Mouse (Mus musculus) large intestine, adult 2 months (tissue): Measurements from ENCODE around the gene Cyp27a1. TPM values are rescaled to one million over a fixed set of nuclear protein-coding genes. Genes with fewer than 3 reads are reported as not detected.
A peak's percentile ranks its signal among the peaks of the same experiment; 100 is the strongest.

Experiments used
- DNase-seq: peaks from one replicate; pipeline ENCODE4 v3.0.0-alpha.2; 2012; ENCODE audit warnings: low read depth, low spot score
- WGBS: fragments of 180-500 bp; shearing (Covaris S2); methylation state at CpG from one replicate; pipeline ENCODE4 v1.1.7; 2018; 5-methylcytosine and 5-hydroxymethylcytosine counted together
- polyA plus RNA-seq: library from polyadenylated mRNA; depleted of rRNA; stranded (reverse); fragments of >200 nt; gene quantifications from 2 replicates; pipeline ENCODE4 v1.2.3, GENCODE M21; 2012; rRNA removed

Gene Cyp27a1
- 17.2 and 32.6 TPM in 2 replicates for polyA plus RNA-seq

DNA sequence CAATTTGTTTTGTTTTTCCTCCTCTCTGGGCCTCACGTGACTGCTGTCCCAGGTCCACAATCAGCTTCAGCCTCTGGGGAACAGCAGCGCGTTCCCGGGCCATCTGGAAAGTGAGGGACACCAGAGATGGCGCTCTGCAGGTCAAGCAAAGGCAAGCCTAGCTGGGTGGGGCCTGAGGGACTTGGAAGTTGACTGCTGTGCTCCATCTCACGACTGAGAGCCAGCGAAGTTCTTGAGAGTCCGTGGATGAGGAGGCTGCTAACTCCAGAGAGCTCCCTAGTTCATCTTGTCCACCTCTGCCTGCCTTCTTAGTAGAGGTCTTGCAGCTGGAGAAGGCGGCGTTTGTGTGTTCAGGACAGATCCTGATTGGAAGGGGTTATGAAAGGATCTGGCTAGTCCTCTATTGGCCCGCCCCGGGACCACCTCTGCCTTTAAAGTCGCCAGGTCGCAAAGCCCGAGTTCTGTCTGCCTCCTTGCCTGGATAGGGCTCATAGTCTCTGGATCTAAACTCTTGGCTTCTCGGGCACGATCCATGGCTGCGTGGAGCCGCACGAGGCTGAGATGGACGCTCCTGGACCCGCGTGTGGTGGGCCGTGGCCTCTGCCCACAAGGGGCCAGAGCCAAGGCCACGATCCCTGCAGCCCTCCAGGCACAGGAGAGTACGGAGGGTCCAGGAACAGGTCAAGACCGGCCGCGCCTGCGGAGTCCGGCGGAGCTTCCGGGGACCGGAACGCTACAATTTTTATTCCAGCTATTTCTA is at the start of gene Cyp27a1:
Gene Cyp27a1 (plus strand): TSS at position 476 of the 760 bp plus-strand sequence.
- DNase-seq = peak; percentile 52
- WGBS = 4% methylated on average over 35 of the region's 35 CpGs

DNA sequence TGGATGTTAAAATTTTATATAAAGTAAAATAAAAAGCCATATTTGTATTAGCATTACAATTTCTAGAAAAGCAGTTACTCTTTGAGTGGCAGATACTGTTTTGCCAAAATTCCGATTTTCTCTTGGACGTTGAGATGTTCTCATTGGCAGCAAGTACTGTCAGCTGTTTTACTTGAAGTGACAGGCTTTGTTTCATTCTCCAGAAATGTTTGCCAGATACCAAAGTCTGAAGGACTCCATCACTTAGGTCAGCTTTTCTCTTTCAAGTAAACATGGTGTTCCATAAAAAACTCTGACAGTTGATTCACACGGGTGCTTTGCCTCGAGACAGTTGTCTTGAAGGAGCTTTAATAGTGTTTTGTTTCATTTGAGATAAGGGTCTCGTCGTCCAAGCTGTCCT is 48.2 kb upstream of the Cyp27a1 start:
- WGBS = 46% methylated on average over 6 of the region's 6 CpGs
- DNase-seq = no peak

DNA sequence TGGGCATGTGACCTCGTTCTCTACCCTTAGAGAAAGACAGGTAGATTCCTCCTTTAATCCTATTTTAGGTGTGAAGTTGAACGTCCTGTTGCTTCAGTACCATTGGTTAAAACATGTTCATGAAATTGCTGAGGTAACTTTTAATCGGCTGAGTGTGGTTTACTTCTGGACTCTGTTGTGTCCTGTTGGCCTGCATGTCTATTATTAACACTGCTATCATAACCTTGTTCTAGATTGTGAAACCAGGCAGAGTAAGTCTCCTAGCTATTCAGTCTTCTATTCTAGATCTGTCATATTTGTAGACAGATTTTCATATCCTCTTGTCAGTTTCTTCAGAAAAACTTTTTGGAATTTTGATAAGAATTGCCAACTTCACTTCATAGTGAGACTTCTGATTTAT is 45.0 kb upstream of the Cyp27a1 start:
- WGBS = 80% methylated on average over 3 of the region's 3 CpGs
- no peak for DNase-seq

DNA sequence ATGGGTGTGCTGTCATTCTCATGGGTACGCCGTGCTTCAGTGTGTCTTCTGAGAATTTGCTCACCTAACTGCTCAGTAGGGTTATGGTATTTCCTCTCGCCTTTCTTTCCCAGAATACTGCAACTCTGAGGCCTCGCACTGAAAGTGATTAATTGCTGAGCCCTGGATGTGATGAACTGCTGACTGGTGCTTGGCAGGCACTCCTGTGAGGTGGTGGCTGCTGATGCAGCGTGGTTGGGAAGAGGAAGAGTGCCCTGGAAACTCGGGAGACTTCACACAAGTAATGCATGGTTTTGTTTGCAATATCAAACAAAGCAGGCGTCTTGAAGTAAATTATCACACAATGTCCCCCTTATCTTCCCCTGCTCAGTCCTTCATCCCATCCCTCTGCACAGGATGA is 40.6 kb upstream of the Cyp27a1 start:
- no peak for DNase-seq
- 70% methylated on average over 7 of the region's 7 CpGs for WGBS

DNA sequence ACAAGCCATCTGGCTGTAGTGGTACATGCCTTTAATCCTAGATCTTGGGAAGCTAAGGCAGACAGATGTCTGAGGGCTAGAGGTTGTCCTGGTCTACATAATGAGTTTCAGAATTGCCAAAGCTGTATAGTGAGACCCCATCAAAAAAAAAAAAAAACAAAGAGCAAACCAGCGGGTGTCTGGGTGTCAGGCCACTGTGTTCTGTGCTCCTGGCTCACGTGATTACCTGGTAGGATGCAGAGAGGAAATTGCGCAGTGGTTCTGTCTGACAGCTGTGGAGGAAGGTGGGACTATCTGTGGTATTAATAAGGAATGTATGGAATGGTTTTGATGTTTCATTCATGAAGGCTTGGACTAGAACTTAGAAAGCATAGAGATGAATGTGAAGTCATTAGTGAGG is 36.5 kb upstream of the Cyp27a1 start:
- WGBS = 97% methylated on average over 3 of the region's 3 CpGs
- no peak for DNase-seq

DNA sequence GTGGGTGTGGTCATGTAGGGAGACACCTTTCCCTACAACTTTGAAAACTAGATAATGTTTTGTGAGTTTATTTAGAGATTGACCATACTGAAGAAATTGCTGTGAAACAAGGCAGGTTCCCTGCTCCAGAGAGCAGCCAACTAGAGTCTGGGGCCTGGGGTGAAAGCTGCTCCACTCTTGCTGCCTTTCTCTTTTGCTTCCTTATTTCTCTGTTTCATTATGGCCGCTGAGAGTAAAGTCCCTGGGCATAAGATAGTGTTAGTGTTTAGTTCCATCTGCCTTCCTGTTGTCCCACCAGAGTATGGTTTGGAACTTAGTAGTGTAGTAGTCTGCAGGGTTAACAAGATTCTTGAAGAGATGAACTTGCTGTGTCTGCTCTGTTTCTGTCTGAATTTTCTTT is 35.5 kb upstream of the Cyp27a1 start:
- DNase-seq = no peak
- 28% methylated on average over 1 of the region's 1 CpGs for WGBS

DNA sequence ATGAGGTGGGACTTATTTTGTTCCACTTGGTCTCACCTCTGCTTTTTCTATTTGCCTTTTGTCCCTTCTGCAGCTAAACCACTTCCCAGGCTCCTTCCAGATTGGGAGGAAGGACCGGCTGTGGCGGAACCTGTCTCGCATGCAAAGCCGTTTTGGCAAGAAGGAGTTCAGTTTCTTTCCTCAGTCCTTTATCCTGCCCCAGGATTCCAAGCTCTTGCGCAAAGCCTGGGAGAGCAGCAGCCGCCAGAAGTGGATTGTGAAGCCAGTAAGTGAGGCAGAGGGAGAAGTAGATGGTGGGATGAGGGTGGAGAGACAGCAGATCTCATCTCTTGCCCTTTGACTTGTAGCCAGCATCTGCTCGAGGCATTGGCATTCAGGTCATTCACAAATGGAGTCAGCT is 26.2 kb upstream of the Cyp27a1 start:
- WGBS = 87% methylated on average over 7 of the region's 7 CpGs
- no peak for DNase-seq

DNA sequence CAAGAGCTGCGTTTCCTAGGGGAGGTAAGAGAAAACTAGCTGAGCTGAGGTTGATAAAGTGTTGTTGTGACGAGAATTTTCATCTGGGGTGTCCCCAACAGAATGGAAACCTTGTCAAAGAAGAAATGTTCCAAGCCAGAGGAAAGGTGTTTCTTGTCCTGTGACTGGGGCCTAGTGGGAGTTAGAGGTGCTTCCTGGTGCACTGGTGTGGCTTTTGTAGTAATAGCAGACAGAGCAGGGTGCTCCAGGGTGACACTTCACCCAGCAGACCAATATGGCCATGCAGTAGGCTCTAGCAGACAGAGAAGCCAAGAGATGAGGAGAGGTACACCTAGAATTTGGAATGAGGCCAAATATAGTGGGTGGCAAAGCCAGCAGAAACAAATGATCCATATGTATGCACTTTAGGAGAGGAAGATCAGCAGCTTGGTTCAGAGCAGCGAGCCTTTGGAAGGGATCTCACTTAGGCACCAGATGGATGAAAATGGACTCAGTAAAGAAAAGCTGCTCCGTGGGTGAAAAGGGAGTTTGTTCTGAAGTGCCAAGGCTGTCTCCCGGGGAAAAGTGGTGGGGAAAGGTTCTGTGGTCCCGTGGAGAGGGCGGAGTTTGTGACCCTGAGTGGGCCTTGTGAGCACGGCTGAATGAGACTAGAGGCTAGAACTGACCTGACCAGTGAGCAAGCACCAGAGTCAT is 19.3 kb upstream of the Cyp27a1 start:
- 92% methylated on average over 8 of the region's 8 CpGs for WGBS
- no peak for DNase-seq

DNA sequence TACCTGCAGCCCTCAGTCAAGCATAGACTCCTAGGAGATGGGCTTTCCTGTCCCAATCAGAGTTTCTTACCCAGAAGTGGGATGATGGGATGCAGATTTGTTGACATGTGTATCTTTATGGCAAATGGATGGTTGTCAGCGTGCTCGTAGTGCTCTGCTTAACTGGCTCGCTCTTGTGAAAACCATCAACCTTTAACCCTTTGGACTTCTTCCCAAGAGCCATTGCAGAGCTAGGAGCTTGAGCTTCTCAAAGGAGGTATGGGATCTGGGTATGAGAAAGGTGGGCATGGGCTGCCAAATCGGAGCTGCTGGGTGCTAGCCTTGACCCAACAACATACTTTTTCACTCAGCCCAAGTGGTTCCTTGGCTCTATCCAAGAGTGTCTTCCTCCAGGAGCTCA is 17.5 kb upstream of the Cyp27a1 start:
- DNase-seq = no peak
- WGBS = 89% methylated on average over 4 of the region's 4 CpGs

DNA sequence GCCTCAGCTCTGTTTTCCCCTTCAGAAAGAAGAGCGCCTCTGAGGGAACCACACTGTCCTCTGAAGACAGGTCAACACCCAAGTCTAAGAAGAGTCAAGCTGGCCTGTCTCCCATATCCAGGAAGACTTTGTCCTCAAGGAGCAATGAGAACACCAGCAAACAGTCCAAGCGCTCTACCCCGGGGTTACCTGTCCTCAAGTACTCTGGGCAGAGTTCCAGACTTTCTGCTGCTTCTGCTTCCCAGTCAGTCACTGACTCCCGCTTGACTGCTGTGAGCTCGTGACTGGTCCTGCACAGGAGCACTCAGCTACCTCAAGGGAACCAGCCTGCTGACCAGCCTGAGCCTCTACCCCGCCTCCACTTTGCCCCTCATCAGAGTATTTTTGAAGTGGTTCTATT is 16.0 kb upstream of the Cyp27a1 start:
- no peak for DNase-seq
- 68% methylated on average over 6 of the region's 6 CpGs for WGBS

DNA sequence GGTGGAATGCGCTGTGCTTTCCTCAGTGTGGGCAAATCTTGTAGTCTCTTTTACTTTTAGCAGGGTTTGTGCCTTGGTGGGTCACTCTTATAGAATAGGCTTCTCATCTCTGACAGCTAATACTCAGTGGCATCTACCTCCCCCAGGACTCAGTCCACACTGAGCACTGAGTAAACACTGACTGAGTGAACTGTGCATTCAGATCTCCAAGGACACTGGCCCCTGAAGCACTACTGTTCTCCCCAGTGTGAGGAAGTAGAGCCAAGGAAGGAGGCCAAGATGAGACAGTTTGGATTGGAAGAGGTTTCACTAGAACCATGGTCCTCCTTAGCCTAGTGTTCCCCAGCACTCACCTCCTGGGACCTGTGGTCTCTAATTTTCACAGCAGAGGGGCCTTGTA is 15.0 kb upstream of the Cyp27a1 start:
- DNase-seq = no peak
- WGBS = 94% methylated on average over 1 of the region's 1 CpGs

DNA sequence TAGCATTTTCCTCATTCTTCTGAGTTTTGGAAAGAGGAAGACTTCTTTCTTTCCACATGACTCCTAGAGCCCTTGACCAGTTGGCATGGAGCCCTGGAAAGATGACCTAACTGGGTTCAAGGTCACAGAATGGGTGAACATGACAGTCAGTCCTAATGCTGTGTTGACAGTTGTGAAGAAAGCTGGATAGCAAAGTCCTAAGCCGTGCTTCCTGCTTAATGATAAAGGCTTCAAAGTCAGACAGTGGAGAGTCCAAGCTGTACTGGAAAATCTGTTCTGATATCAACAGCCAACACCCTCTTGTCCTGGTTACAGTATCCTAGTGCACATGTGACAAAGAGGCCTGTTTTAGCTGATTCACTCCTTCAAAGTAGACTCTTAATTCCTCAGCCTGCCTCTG is 14.6 kb upstream of the Cyp27a1 start:
- WGBS = 65% methylated on average over 1 of the region's 1 CpGs
- no peak for DNase-seq

DNA sequence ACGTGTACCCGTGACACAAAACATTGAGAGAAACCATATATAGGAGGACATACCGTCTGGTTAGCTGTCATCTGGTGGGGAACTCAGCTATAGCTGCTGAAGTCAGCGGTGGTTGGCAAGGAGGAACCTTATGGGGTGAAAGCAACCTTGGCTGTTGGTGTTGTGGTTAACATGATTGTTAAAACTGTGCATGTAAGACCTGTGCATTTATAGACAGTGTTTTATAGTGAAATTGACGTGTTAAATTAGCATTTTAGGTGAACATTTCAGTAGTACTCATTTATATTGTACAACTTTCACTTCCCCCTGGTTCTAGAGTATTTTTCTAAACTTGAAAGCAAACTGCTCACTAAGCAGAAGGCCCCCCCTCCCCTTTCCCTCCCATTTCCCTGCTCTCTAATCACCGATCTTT is 11.2 kb upstream of the Cyp27a1 start:
- WGBS = 85% methylated on average over 6 of the region's 6 CpGs

DNA sequence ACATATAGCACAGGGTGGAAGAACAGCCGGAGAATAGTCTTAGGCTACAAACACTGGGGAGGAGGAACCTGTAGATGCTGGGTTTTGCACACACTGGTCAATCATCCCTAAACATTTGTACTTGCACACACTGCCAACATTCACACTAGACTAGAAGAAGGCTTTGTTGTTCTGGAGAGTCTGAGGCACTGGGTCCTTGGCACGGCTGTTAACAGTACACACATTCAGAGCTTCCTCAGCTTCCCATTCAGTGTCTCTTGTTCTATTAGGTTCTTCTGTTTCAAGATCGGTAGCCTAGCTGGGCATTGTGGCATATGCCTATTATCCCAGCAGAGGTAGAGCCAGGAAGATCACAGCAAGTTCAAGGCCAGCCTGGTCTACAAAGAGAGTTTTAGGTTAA is 9.2 kb upstream of the Cyp27a1 start:
- no peak for DNase-seq
- 80% methylated on average over 3 of the region's 3 CpGs for WGBS

More for the DNA sequence above, 11.2 kb upstream of the Cyp27a1 start:
- DNase-seq = no peak

DNA sequence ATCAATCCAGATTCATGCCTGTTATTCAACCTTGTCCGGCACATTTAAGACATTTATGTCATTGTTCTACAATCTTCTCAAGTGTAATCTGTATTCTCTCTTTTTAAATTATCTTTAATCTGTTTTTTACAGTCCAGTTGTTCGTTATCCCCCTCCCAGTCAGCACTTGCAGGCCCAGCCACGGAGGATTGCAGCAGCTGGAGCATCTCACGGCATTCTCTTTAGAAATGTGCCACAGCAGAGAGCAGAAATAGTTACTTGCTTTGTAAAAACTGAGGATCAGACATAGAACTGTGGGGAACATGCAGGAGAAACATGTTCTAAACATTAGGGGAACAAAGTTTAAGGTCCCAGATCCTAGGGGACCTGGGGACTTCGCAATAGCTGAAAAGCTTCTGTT is 8.4 kb upstream of the Cyp27a1 start:
- 40% methylated on average over 5 of the region's 5 CpGs for WGBS
- DNase-seq = no peak

DNA sequence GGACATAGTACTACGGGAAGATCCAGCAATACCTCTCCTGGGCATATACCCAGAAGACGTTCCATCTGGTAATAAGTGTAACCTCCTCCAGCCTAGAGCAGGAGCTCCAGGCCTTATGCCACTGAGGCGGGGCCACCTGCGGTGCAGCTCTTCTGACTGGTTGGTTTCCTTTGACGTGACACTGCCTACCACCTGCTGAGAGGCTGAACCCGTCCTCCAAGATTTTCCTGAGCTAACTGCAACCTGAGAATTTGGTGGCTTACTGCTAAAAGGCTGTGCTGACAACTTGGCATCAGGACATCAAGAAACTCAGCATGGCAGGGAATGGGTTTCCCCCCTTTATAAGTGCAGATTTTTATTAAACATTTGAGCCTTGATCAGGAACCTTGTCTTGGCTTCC is 3.8 kb upstream of the Cyp27a1 start:
- WGBS = 39% methylated on average over 6 of the region's 6 CpGs

DNA sequence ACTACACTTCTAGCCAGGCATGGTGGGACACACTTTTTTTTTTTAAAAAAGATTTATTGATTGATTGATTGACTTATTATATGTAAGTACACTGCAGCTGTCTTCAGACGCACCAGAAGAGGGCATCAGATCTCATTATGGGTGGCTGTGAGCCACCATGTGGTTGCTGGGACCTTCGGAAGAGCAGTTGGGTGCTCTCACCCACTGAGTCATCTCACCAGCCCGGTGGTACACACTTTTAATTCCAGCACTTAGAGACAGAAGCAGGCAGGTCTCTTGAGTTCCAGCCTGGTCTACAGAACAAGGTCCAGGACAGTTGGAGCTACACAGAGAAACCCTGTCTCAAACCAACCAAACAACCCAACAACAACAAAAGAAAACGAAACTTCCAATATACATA is 1.3 kb upstream of the Cyp27a1 start:
- no peak for DNase-seq
- 51% methylated on average over 4 of the region's 4 CpGs for WGBS

More for the DNA sequence above, 3.8 kb upstream of the Cyp27a1 start:
- no peak for DNase-seq

DNA sequence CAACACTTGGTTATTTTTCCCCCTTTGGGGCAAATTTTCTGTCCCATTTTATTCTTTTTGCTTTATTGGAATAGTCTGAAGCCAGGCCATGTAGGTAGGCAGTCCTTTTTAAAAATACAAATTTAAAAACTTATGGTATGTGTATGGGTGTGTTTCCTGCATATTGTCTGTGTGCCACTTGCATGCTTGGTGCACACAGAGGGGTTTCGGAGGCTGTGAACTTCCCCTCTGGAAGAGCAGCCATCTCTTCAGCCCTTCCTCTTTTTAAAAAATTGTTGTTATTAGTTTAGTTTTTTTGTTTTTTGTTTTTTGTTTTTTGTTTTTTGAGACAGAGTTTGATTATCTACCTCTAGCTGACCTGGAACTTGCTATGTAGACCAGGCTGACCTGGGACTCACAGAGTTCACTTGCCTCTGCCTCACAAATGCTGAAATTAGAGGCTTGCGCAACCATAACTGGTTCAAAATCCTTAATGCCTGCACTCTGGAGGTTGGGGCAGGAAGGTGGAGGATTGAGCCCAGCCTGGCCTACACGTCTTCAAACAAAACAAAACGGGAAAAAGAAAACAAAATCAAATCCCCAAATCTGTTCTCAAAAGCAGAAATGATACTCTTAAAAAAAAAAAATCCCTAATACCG is 794 bp upstream of the Cyp27a1 start:
- 38% methylated on average over 5 of the region's 5 CpGs for WGBS
- no peak for DNase-seq

DNA sequence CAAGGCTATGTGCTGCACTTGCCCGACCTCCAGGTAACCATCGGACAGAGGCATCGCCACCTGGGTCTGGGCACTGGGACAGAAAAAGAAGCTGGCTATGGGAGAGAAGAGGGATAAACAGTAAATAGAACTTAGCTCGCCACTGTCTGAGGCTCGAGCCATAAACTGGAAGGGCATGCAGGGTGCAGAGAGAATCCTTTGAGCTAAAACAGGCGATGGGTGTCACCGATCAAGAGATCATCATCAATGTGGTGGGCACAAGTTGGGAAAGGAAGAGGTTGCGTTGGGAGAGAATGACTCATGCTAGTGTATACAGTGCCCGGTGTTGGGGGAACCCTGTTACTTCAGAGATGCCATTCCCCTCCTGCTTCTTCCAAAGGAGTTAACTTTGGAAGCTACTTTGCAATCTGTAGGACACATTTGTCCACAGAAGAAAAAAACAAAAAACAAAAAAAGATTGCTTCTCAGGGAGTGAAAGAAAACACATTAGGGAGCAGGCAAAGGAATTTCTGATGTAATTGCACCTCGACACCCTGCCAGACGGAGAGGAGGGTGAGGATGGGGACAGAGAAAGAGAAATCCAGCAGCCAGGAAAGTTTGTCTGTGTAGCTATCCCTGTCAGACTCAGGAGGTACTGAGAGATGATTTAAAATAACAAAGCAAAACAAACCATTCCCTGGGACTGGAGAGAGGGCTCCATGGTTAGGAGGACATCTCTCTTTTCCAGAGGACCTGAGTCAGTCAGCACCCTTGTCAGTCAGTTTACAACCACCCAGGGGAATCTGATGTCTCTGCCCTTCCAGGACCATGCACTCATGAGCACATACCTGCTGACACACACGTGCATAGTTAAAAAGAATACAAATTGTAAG is 721 bp downstream of the Cyp27a1 start:
- WGBS = 16% methylated on average over 12 of the region's 12 CpGs
- no peak for DNase-seq

DNA sequence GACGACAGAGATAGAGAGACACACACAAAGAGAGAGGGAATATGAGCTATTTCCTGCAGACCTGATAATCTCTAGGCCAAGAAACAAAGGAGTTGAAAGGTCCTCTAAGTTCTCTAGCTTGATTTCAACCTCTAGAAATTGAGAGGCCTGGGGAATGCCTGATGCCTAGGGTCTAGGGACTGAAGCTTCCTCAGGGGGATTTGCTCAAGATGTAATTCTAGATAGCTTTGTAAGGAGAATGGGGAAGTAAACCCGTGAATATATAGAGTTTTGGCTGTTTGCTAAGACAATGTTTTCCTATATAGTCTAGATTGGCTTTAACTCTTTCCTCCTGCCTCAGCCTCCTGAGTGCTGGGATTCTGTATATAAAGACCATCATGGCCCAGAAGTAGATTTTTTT is 1.6 kb downstream of the Cyp27a1 start:
- 38% methylated on average over 2 of the region's 2 CpGs for WGBS
- DNase-seq = no peak
